Mouse (Mus musculus): Measurements from ENCODE around the gene Galk1.

GRCm38 (mm10) chr11:116028177-116028865 lies 15.8 kb upstream of the Galk1 start:
- TF ChIP-seq CTCF (conservative IDR thresholded peaks at IDR 0.05; ENCODE audit: insufficient read depth, insufficient read length, low read depth, low read length) (no peak), POLR2A (IDR thresholded peaks at IDR 0.05; ENCODE audit: low read depth, low read length) (no peak)

Measured in kidney, adult 2 months (tissue).